Comparison of ENCODE assay signal across 15 mouse cellular contexts in genomic region chr14:102016572-102016971, GRCm38 (mm10).
"Had no signal": no experiment of that assay in that cellular context is flagged by ENCODE, and none has a peak within 500 bp of the region (broad histone marks: within the 10 kb centered on the region; RNA-seq: fewer than 3 reads in every experiment).

No protein-coding gene starts in this region.

- H3K27me3 ChIP-seq: limb, embryonic 13.5 days; liver, embryonic 15.5 days; midbrain, embryonic 15.5 days; neural tube, embryonic 13.5 days had no signal

- H3K4me1 ChIP-seq: liver, embryonic 15.5 days; midbrain, embryonic 10.5 days; midbrain, embryonic 15.5 days had no signal

- DNase-seq: kidney, postnatal 14 days; left cerebral cortex, postnatal 4 days; lung, embryonic 14.5 days; lung, postnatal 10 days; lung, postnatal 4 days; retina, postnatal 1 day; right cerebral cortex, postnatal 4 days; spleen, adult 18-20 months; thymus, adult 18-20 months; thymus, postnatal 14 days had no signal

- H3K36me3 ChIP-seq: limb, embryonic 13.5 days; liver, embryonic 15.5 days; midbrain, embryonic 10.5 days; midbrain, embryonic 15.5 days; neural tube, embryonic 13.5 days had no signal

- H3K4me3 ChIP-seq: limb, embryonic 13.5 days; liver, embryonic 15.5 days; midbrain, embryonic 10.5 days; midbrain, embryonic 15.5 days; neural tube, embryonic 13.5 days had no signal

- ATAC-seq: midbrain, embryonic 15.5 days had no signal

- H3K9me3 ChIP-seq: limb, embryonic 13.5 days; liver, embryonic 15.5 days; midbrain, embryonic 10.5 days; midbrain, embryonic 15.5 days; neural tube, embryonic 13.5 days had no signal

- H3K4me2 ChIP-seq: limb, embryonic 13.5 days; liver, embryonic 15.5 days; lung, embryonic 14.5 days; midbrain, embryonic 15.5 days; neural tube, embryonic 13.5 days had no signal

- H3K9ac ChIP-seq: limb, embryonic 13.5 days; liver, embryonic 15.5 days; lung, embryonic 14.5 days; midbrain, embryonic 15.5 days; neural tube, embryonic 13.5 days had no signal

- H3K27ac ChIP-seq: limb, embryonic 13.5 days; liver, embryonic 15.5 days; midbrain, embryonic 10.5 days; midbrain, embryonic 15.5 days; neural tube, embryonic 13.5 days had no signal
